Mouse (Mus musculus): ENCODE measurements around the gene Clec1a. TPM values are rescaled to one million over a fixed set of nuclear protein-coding genes. Genes with fewer than 3 reads are reported as not detected.
A peak's percentile ranks its signal among the peaks of the same experiment; 100 is the strongest.

Gene Clec1a
- polyA plus RNA-seq, 1 experiment from 2014 or later: 2.7 TPM

- Histone ChIP-seq H3K4me1 (ENCODE audit: control insufficient read depth, insufficient read depth, low read length) (no peaks in the 10 kb centered on the region), H3K4me2 (ENCODE audit: low read depth, low read length) (no peak overlapping the region), H3K27me3 (replicated peaks; ENCODE audit: control insufficient read depth, insufficient read depth, low read length) (no peaks in the 10 kb centered on the region), H3K9me3 (ENCODE audit: control insufficient read depth, low read length) (no peaks in the 10 kb centered on the region), H3K9ac (ENCODE audit: low read depth, low read length) (no peak overlapping the region), H3K4me3 (ENCODE audit: low read depth, low read length) (no peak overlapping the region), H3K27ac (replicated peaks; ENCODE audit: low read depth, low read length) (no peak overlapping the region), H3K36me3 (ENCODE audit: control insufficient read depth, insufficient read depth, low read length) (no peaks in the 10 kb centered on the region)
- ATAC-seq (ENCODE audit: low read depth): no peak
- 56% methylated on average over 6 of the region's 6 CpGs for whole genome bisulfite sequencing
- peak; percentile 2 for DNase-seq (ENCODE audit: low spot score)
Measured at GRCm38 (mm10) chr6:129449743-129450142, 2.1 kb downstream of the Clec1a start.

- H3K36me3 ChIP-seq (ENCODE audit: control insufficient read depth, insufficient read depth, low read length): no peaks in the 10 kb centered on the region
- WGBS: 85% methylated on average over 2 of the region's 2 CpGs
Measured at GRCm38 (mm10) chr6:129438033-129438432, 13.8 kb downstream of the Clec1a start.

GRCm38 (mm10) chr6:129436025-129436424 lies 15.8 kb downstream of the Clec1a start:
- H3K36me3 ChIP-seq (ENCODE audit: control insufficient read depth, insufficient read depth, low read length): no peaks in the 10 kb centered on the region
- H3K9ac ChIP-seq (ENCODE audit: low read depth, low read length): no peak overlapping the region
- H3K4me1 ChIP-seq (ENCODE audit: control insufficient read depth, insufficient read depth, low read length): no peaks in the 10 kb centered on the region
- DNase-seq (ENCODE audit: low spot score) (no peak), ATAC-seq (ENCODE audit: low read depth) (no peak)
- H3K27me3 ChIP-seq (replicated peaks; ENCODE audit: control insufficient read depth, insufficient read depth, low read length): no peaks in the 10 kb centered on the region
- WGBS: 84% methylated on average over 3 of the region's 3 CpGs
- no peak overlapping the region for H3K4me2 ChIP-seq (ENCODE audit: low read depth, low read length)
- H3K27ac ChIP-seq (replicated peaks; ENCODE audit: low read depth, low read length): no peak overlapping the region
- H3K4me3 ChIP-seq (ENCODE audit: low read depth, low read length): no peak overlapping the region
- H3K9me3 ChIP-seq (ENCODE audit: control insufficient read depth, low read length): no peaks in the 10 kb centered on the region

More at GRCm38 (mm10) chr6:129438033-129438432, 13.8 kb downstream of the Clec1a start:
- Histone ChIP-seq H3K9ac (ENCODE audit: low read depth, low read length) (no peak overlapping the region), H3K4me1 (ENCODE audit: control insufficient read depth, insufficient read depth, low read length) (no peaks in the 10 kb centered on the region), H3K4me2 (ENCODE audit: low read depth, low read length) (no peak overlapping the region), H3K27me3 (replicated peaks; ENCODE audit: control insufficient read depth, insufficient read depth, low read length) (no peaks in the 10 kb centered on the region), H3K4me3 (ENCODE audit: low read depth, low read length) (no peak overlapping the region), H3K27ac (replicated peaks; ENCODE audit: low read depth, low read length) (no peak overlapping the region), H3K9me3 (ENCODE audit: control insufficient read depth, low read length) (no peaks in the 10 kb centered on the region)
- ATAC-seq (ENCODE audit: low read depth) (no peak), DNase-seq (ENCODE audit: low spot score) (no peak)

DNA sequence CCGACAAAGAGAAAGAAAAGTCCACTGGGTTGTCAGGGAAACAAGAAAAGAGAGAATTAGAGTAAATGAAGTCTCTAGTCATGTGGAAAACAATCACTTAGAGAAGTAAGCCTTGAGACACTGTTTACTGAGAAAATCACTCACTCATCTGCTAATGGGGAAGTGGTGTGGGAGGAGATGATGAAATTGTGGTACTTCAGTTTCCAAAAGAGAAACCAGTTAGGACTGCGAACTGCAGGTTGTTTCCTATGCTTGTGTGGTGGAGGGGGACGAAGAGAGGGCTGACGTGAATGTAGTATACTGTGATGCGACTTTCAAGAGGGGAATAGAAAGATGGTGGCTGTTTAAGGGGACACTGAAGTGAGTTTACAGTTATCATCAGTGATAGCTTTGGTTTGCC lies 17.6 kb downstream of the Clec1a start:
- no peaks in the 10 kb centered on the region for H3K36me3 ChIP-seq (ENCODE audit: control insufficient read depth, insufficient read depth, low read length)
- no peaks in the 10 kb centered on the region for H3K9me3 ChIP-seq (ENCODE audit: control insufficient read depth, low read length)
- no peak overlapping the region for H3K9ac ChIP-seq (ENCODE audit: low read depth, low read length)
- no peak overlapping the region for H3K27ac ChIP-seq (replicated peaks; ENCODE audit: low read depth, low read length)
- 77% methylated on average over 5 of the region's 5 CpGs for WGBS
- DNase-seq (ENCODE audit: low spot score): no peak
- H3K27me3 ChIP-seq (replicated peaks; ENCODE audit: control insufficient read depth, insufficient read depth, low read length): no peaks in the 10 kb centered on the region
- no peak overlapping the region for H3K4me3 ChIP-seq (ENCODE audit: low read depth, low read length)
- no peak overlapping the region for H3K4me2 ChIP-seq (ENCODE audit: low read depth, low read length)
- ATAC-seq (ENCODE audit: low read depth): no peak
- H3K4me1 ChIP-seq (ENCODE audit: control insufficient read depth, insufficient read depth, low read length): no peaks in the 10 kb centered on the region

DNA sequence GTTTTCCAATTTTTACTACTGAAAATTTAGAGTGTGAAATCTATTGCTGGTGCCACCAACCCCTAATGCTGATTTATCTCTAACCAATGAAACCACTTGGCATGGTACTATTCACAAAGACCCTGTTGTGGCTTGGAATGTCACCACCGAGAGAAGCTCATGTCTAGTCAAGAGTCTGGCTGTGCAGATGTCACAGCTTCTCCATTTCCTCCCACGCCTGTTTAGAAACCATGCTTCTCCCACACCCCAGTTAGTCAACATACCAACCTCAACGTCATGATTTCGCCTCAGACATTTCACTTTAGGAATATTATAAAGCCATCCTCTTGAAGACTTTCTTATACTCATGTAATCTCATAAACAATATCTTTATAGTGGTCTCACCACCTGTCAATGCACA lies 24.5 kb downstream of the Clec1a start:
- Histone ChIP-seq H3K4me1 (ENCODE audit: control insufficient read depth, insufficient read depth, low read length) (0 out of 2 replicates have a peak, but pooled peaks cover 7% of the 10 kb centered on the region), H3K9ac (ENCODE audit: low read depth, low read length) (no peak overlapping the region), H3K27me3 (replicated peaks; ENCODE audit: control insufficient read depth, insufficient read depth, low read length) (no peaks in the 10 kb centered on the region), H3K36me3 (ENCODE audit: control insufficient read depth, insufficient read depth, low read length) (no peaks in the 10 kb centered on the region), H3K27ac (replicated peaks; ENCODE audit: low read depth, low read length) (no peak overlapping the region), H3K4me2 (ENCODE audit: low read depth, low read length) (no peak overlapping the region), H3K9me3 (ENCODE audit: control insufficient read depth, low read length) (no peaks in the 10 kb centered on the region), H3K4me3 (ENCODE audit: low read depth, low read length) (no peak overlapping the region)
- WGBS: 75% methylated on average over 4 of the region's 4 CpGs
- no peak for ATAC-seq (ENCODE audit: low read depth)
- DNase-seq (ENCODE audit: low spot score): no peak

DNA sequence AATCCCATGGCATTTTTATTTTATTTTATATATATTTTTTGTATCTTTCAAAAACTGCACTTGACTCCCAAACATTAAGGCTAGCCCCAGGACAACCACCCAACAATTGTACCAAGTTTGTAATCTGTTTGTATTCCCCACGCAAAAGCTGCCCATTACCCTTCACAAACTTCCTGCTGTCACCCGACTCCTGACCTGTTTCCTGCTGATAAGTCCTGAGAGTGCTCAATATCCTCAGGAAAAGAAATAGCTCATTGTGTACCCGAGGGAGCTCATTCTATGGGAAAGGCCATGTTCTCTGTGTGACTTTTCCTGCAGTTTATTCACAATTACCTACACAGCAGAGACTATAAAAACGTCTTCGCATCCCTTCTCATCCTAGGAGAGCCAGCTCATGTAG lies 26.0 kb downstream of the Clec1a start:
- 0 out of 2 replicates have a peak, but pooled peaks cover 7% of the 10 kb centered on the region for H3K4me1 ChIP-seq (ENCODE audit: control insufficient read depth, insufficient read depth, low read length)
- WGBS: 23% methylated on average over 5 of the region's 5 CpGs
- H3K9ac ChIP-seq (ENCODE audit: low read depth, low read length): no peak overlapping the region
- ATAC-seq (ENCODE audit: low read depth): no peak
- H3K4me3 ChIP-seq (ENCODE audit: low read depth, low read length): no peak overlapping the region
- H3K27ac ChIP-seq (replicated peaks; ENCODE audit: low read depth, low read length): no peak overlapping the region
- H3K36me3 ChIP-seq (ENCODE audit: control insufficient read depth, insufficient read depth, low read length): no peaks in the 10 kb centered on the region
- DNase-seq (ENCODE audit: low spot score): peak; percentile 22
- no peak overlapping the region for H3K4me2 ChIP-seq (ENCODE audit: low read depth, low read length)
- no peaks in the 10 kb centered on the region for H3K9me3 ChIP-seq (ENCODE audit: control insufficient read depth, low read length)
- H3K27me3 ChIP-seq (replicated peaks; ENCODE audit: control insufficient read depth, insufficient read depth, low read length): no peaks in the 10 kb centered on the region

DNA sequence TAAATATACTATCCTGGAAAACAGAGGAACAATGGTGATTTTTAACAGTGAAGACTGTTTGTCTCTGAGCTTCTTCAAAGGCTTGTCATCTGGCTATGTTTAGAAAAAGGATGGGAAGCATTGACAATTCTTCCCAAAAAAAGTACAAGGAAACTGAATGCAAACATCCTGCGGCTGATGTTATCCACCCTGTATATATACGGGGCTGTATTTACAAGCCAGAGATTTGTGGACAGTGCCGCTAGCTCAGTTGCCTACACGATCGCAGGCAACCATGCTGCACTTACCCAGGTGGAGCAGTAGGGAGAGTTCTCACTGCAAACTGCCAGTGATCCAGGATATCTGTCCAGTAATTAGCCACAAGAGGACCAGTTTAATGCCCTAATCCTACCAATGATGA lies 26.6 kb downstream of the Clec1a start:
- no peak overlapping the region for H3K27ac ChIP-seq (replicated peaks; ENCODE audit: low read depth, low read length)

GRCm38 (mm10) chr6:129423734-129424072 lies 28.1 kb downstream of the Clec1a start:
- 0% methylated on average over 1 of the region's 1 CpGs for WGBS
- Histone ChIP-seq H3K36me3 (ENCODE audit: control insufficient read depth, insufficient read depth, low read length) (no peaks in the 10 kb centered on the region), H3K4me3 (ENCODE audit: low read depth, low read length) (no peak overlapping the region), H3K9me3 (ENCODE audit: control insufficient read depth, low read length) (no peaks in the 10 kb centered on the region), H3K27ac (replicated peaks; ENCODE audit: low read depth, low read length) (no peak overlapping the region), H3K9ac (ENCODE audit: low read depth, low read length) (no peak overlapping the region), H3K4me1 (ENCODE audit: control insufficient read depth, insufficient read depth, low read length) (0 out of 2 replicates have a peak, but pooled peaks cover 7% of the 10 kb centered on the region), H3K4me2 (ENCODE audit: low read depth, low read length) (no peak overlapping the region), H3K27me3 (replicated peaks; ENCODE audit: control insufficient read depth, insufficient read depth, low read length) (no peaks in the 10 kb centered on the region)
- DNase-seq (ENCODE audit: low spot score) (peak; percentile 37), ATAC-seq (ENCODE audit: low read depth) (peak; percentile 76)

More for the DNA sequence above, 26.6 kb downstream of the Clec1a start:
- Histone ChIP-seq H3K4me2 (ENCODE audit: low read depth, low read length) (no peak overlapping the region), H3K9me3 (ENCODE audit: control insufficient read depth, low read length) (no peaks in the 10 kb centered on the region), H3K9ac (ENCODE audit: low read depth, low read length) (no peak overlapping the region), H3K27me3 (replicated peaks; ENCODE audit: control insufficient read depth, insufficient read depth, low read length) (no peaks in the 10 kb centered on the region), H3K4me3 (ENCODE audit: low read depth, low read length) (no peak overlapping the region), H3K4me1 (ENCODE audit: control insufficient read depth, insufficient read depth, low read length) (0 out of 2 replicates have a peak, but pooled peaks cover 7% of the 10 kb centered on the region), H3K36me3 (ENCODE audit: control insufficient read depth, insufficient read depth, low read length) (no peaks in the 10 kb centered on the region)
- DNase-seq (ENCODE audit: low spot score) (peak; percentile 2), ATAC-seq (ENCODE audit: low read depth) (no peak)
- WGBS: 66% methylated on average over 5 of the region's 5 CpGs

- no peak overlapping the region for H3K4me2 ChIP-seq (ENCODE audit: low read depth, low read length)
- H3K27me3 ChIP-seq (replicated peaks; ENCODE audit: control insufficient read depth, insufficient read depth, low read length): no peaks in the 10 kb centered on the region
- H3K36me3 ChIP-seq (ENCODE audit: control insufficient read depth, insufficient read depth, low read length): no peaks in the 10 kb centered on the region
- DNase-seq (ENCODE audit: low spot score) (peak; percentile 89), ATAC-seq (ENCODE audit: low read depth) (peak; percentile 92)
- H3K27ac ChIP-seq (replicated peaks; ENCODE audit: low read depth, low read length): 0 out of 2 replicates have a peak overlapping the region, but pooled peaks have one; percentile 0
- H3K9ac ChIP-seq (ENCODE audit: low read depth, low read length): no peak overlapping the region
- 59% methylated on average over 4 of the region's 4 CpGs for WGBS
- no peak overlapping the region for H3K4me3 ChIP-seq (ENCODE audit: low read depth, low read length)
- 0 out of 2 replicates have a peak, but pooled peaks cover 7% of the 10 kb centered on the region for H3K4me1 ChIP-seq (ENCODE audit: control insufficient read depth, insufficient read depth, low read length)
- H3K9me3 ChIP-seq (ENCODE audit: control insufficient read depth, low read length): no peaks in the 10 kb centered on the region
Measured at GRCm38 (mm10) chr6:129423040-129423733, 28.6 kb downstream of the Clec1a start.
